Mouse (Mus musculus): Measurements from ENCODE around the gene Gm5475.

Gene Gm5475

DNA sequence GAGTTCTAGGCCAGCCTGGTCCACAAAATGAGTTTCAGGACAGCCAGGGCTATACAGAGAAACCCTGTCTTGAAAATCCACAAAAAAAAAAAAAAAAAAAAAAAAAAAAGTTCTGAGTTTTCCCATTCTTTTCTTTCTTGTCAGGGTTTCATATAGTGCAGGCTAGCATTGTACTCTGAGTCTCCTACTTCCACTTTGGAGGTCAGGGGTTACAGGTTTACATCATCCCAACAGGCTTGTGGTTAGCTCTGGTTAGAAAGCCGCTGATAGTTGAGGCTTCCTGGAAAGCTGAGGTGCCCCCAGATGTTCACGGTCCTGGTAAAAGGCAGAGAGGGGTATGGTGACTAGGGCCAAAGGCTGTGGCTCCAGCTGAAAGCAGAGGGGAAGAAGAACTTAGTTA is 24.9 kb downstream of the Gm5475 start:
- in situ Hi-C loops (cut with MboI, MseI) = no loop called here

DNA sequence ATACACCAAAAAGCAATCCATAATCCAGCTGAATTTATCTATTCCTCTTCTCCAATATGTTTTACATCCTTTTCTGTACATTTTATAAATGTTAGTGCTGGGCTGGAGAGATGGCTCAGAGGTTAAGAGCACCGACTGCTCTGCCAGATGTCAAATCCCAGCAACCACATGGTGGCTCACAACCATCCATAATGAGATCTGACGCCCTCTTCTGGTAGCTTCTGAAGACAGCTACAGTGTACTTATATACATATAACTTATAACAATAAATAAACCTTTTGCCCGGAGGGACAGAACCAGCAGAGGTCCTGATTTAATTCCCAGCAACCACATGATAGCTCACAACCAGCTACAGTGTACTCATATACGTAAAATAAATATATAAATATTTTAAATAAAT is 26.6 kb downstream of the Gm5475 start:
- in situ Hi-C loops (cut with MboI, MseI) = no loop called here

DNA sequence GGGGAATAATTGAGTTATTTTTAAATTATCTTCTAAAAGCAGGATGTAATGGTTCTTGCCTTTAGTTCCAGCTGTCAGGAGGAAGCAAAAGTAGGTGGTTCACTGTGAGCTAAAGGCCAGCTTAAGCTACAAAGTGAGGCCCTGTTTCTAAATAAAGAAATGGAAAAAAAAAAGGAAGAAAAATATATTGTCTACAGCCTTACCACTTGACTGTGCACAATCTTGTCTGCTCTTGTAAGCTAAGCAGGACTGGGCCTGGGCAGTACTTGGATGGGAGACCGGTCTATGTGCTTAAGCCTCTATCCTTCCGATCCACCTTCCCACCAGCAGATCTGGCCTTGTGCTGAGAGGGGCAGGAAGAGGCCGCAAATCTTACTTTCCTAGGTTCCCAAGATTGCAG is 27.5 kb downstream of the Gm5475 start:
- in situ Hi-C loops (cut with MboI, MseI) = no loop called here

DNA sequence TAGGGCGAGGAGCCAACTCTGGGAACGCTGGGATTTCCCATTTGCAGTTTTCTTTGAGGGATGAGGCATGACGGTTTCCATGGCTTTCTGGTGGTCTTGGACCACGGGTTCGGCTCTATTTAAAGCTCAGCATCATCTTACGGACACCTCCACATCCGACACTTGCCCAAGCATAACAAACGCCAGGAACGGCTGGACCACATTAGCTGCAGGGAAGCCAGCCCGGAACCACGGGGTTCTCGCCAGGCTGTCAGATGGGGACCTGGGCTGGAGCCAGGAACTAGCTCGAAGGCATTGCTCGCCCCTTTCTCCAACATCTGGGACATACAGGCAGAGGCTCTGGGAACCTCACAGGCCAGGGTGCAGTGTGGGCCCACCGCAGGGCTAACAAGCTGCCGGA is 29.3 kb downstream of the Gm5475 start:
- in situ Hi-C loops (cut with MboI, MseI) = loop anchor here (10.0 kb wide), 1 partner anchor 106 kb away; no protein-coding TSS in a partner anchor

DNA sequence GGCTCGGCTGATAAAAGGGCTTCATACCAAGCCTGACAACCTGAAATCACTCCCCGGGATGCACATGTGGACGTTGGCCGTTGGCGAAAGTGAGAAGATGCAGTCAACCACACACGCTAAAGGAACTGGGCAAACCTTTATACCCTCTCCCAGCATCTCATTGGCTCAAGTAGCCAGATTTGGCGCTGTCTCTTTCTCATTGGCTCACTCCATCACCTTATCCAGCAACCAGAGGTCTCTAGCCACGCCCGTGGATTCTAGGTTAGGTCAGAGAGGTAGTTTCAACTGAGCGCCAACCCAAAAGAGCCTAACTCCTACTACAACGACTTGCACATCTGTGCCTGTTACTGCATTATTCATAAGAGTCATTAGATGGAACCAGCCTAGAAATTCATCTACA is 30.5 kb downstream of the Gm5475 start:
- in situ Hi-C loops (cut with MboI, MseI) = loop anchor here (10.0 kb wide), 1 partner anchor 108 kb away; no protein-coding TSS in a partner anchor

DNA sequence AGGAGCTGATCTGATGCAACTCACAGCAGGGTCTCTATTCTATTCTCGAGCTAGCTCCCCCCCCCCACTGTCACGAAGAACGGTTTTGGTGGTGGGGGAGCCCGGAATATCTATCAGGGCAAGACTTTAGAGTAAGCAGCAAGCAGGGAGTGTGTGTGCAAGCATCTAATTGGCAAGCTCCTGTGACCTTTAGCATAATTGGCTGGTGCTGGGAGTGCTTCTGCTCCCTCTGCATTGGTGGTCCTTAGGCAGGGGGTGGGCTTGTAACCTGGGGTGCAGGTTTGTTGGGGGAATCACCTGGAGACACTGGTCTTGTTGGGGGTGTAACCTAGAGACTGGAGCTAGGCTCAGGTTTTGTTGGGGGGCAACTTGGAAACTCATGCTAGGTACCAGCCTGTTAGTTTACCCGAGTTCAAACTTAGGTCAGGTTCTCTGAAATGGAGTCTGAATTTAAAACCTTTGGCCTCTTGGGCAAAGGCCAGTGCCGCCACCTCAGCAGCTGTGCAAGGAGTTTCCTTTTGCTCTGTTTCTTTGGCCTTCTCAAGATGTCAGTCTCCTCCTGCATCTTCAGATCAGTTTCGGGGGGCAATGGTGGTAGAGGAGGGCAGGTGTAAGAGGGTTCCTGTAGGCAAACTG is 34.5 kb downstream of the Gm5475 start:
- in situ Hi-C loops (cut with MboI, MseI) = loop anchor here (10.0 kb wide), 1 partner anchor 112 kb away; no protein-coding TSS in a partner anchor

DNA sequence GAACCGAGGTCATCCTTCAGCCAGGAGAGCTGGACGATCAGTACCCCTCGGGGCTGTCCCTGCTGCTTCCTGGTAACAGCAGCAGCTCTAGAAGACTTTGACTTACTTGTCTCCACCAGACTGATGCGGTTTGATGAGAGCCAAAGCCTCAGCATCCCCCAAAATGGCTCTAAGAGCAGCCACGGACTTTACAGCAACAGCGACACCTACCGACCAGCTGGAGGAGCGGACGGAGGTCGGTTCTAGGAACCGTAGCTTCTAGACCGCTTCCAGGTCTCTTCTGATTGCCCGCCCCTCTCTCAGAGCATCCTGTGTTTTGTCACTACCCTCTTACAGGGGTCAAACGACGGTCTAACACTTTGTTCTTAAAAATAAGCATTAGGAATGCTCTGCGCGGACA is 35.4 kb downstream of the Gm5475 start:
- in situ Hi-C loops (cut with MboI, MseI) = loop anchor here (10.0 kb wide), 1 partner anchor 113 kb away; no protein-coding TSS in a partner anchor

DNA sequence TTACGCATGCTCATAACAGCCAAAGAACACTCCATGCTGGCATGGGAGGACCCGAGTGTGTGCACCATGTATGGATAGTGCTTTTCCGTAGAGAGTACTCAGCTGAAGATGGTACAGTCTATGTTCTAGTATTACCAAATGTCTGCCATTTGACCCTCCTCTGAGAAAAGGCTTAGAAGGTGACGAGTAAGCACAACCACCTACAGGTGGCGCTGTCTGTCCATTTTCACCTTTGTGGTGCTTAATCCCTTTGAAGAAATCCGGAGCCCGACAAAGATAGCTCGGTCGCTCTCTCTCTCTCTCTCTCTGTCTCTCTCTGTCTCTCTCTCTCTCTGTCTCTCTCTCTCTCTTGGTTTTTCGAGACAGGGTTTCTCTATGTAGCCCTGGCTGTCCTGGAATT is 36.1 kb downstream of the Gm5475 start:
- in situ Hi-C loops (cut with MboI, MseI) = loop anchor here (10.0 kb wide), 1 partner anchor 113 kb away; no protein-coding TSS in a partner anchor

DNA sequence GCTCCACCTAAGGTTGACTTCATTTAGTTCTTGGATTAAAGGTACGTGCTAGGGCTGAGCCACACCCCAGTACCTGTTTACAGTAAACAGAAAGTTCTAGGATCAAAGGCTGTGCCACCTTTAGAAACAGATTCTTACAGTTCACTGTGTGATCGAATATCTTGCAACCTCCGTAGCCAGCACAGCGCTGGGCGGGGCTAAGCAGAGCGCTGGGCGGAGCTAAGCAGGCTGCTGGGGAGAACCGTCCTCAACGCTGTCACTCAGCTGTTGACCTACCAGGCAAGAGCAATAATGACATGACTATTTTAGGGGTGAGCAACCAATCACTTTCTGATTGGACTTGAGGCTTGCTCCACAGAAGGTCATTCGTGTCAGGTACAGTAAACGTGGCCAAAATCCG is 39.0 kb downstream of the Gm5475 start:
- in situ Hi-C loops (cut with MboI, MseI) = loop anchor here (5.0 kb wide), 2 partner anchors 151 to 221 kb away; no protein-coding TSS in a partner anchor

DNA sequence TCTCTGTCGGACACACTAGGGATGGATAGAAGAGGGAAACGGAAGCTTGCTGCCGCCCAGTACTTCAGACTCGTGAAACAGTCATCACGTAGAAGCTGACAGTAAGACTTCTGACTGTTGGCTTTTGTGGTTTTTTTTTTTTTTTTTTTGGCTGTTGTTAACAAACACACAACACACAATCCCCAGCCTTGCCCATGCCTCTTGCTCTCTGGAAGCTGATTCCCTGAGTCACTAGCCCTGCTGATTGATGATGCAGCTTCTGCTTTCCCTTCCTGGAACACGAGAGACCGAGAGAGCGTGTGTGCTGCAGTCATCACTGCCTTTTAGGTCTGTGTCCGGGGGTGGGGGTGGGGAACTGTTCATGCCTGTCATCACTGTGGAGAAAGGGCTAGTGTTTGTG is 39.7 kb downstream of the Gm5475 start:
- in situ Hi-C loops (cut with MboI, MseI) = loop anchor here (5.0 kb wide), 2 partner anchors 151 to 221 kb away; no protein-coding TSS in a partner anchor

DNA sequence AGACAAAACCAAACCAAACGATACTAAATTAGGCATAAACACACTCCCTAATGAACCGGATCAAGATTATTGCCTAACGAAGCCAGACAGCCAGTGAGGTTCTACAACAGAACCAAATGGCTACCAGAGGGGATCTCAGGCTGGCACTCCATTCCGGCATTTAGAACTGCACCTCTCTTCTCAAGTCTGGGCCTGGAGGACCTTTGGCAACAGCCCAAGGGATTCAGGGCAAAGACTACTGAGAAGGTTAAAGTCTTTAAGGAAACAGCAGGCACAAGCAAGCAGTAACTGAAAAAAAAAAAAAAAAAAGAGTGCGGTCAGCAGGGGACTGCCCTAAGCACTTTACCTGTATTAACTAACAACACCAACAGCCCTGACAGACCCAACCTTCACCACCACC is 40.1 kb downstream of the Gm5475 start:
- in situ Hi-C loops (cut with MboI, MseI) = loop anchor here (5.0 kb wide), 2 partner anchors 150 to 220 kb away; no protein-coding TSS in a partner anchor

DNA sequence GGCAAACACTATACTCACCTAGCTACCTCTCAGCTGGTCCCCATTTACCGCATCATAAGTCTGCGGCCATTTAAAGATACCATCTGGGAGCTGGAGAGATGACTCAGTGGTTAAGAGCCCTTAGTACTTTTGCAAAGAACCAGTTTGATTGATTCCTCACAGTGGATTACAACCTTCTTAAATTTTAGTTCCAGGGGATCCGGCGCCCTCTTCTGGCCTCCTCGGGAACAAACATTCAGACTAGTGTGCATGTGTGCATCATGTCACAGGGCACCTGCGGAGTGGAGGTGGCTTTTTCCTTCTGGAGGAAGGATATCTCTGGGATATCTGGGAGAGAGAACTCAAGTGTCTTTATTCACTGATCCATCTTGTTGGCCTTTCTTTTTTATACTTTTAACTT is 41.8 kb downstream of the Gm5475 start:
- in situ Hi-C loops (cut with MboI, MseI) = loop anchor here (5.0 kb wide), 2 partner anchors 149 to 219 kb away; no protein-coding TSS in a partner anchor

DNA sequence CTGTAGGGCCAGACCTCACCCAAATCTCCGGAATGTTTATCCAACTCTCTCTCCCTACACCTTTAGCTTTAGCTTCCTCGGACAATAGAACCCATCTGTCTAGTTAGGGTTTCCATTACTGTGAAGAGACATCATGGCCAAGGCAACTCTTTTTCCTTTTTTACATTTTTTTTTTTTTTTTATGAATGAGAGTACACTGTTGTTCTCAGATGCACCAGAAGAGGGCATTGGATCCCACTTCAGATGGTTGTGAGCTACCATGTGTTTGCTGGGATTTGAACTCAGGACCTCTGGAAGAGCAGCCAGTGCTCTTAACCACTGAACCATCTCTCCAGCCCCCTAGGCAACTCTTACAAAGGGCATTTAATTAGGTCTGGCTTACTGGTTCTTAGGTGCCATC is 43.5 kb downstream of the Gm5475 start:
- in situ Hi-C loops (cut with MboI, MseI) = no loop called here

DNA sequence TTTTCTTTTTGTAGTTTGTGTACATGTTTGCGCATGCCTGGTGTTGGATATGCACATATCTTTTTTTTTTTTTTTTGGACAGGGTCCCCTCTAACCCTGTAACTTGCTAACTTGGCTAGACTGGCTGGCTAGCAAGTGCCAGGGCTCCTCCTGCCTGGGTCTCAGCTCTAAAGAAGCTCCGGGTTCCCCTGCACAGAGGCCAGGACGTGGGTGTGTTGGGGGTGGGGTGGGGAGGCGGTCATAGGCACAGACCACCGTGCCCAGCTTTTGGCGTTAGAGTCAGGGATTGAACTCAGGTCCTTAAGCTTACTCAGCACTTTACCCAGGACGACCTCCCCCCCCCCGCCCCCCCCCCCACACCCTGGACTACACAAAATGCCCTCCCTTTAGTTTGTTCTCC is 45.8 kb downstream of the Gm5475 start:
- in situ Hi-C loops (cut with MboI, MseI) = no loop called here

DNA sequence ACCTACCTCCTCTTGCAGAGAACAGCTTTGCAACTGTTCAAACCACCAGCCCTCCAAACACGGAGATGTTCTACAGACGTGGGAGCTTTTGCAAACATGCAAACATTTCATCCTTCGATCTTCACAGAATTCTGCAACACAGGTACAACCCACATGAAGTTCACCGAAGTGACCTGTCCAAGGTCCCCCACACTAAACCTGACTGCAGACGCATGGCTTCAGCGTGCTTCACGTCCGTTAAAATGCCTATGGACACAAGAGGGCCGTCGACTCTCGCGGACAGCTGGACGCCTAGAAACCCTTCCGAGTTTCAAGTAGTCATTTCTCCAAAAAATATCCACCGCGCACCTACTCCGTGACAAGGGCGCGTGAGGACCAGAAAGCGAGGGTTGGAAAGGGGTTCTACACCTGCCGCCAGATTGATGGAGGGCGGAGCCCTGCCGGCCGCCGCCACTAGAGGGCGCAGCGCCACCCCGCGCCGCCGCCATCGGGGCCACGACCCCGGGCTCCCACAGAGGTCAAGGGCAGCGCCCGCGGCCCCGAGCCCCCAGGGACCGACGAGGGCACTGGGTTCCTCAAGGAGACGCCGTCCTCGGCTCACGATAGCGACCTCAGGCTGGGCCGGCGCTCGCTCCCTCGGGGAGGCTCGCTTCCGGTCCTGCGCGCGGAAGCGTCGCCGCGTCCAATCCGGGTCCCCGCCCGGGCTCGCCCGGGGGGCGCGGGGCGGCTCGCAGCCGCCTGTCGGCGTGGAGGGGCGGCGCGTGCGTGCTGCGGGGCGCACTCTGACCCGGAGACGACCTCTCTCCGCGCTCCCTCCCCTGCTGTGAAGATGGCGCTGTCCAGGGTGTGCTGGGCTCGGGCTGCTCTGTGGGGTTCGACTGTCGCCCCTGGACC is 46.6 kb downstream of the Gm5475 start, which contains the start of gene Letmd1:
TSS of gene Letmd1 (plus strand) at position 729 of the 894 bp plus-strand sequence.
- in situ Hi-C loops (cut with MboI, MseI) = no loop called here

DNA sequence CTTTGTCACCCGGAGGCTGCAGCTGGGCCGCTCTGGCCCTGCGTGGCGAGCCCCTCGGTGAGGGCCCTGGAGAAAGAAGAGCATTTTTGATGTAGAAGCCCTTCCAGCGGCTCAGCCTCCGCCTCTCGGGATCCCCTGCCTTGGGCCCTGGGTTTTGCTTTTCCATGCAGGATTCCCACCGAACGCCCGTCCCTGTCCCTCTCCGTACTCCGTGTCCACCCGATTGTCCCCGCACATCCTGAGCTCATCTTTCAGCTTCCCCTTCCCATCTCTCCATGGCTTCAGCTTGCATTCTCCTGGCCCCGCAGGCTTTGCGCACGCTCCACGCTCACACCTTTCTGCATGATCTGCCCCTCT is 47.2 kb downstream of the Gm5475 start:
- in situ Hi-C loops (cut with MboI, MseI) = no loop called here

DNA sequence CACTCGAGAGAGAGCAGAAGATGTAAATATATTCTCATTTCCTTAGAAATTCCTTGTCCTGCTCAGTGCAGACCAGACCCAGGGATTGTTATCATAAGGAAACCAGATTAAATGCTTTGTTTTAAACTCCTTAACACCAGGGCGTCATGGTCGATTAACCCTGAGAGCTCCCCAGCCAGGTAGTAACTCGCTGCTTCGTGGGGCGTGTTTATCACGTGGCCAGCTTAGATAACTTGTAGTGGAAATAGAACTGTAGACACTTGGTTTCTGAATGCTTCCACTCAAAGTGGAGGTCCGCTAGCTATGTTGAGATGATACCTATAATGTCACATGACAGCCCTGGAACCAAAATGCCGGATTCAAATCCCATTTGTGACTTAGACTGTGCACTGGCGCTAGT is 48.1 kb downstream of the Gm5475 start:
- in situ Hi-C loops (cut with MboI, MseI) = no loop called here

DNA sequence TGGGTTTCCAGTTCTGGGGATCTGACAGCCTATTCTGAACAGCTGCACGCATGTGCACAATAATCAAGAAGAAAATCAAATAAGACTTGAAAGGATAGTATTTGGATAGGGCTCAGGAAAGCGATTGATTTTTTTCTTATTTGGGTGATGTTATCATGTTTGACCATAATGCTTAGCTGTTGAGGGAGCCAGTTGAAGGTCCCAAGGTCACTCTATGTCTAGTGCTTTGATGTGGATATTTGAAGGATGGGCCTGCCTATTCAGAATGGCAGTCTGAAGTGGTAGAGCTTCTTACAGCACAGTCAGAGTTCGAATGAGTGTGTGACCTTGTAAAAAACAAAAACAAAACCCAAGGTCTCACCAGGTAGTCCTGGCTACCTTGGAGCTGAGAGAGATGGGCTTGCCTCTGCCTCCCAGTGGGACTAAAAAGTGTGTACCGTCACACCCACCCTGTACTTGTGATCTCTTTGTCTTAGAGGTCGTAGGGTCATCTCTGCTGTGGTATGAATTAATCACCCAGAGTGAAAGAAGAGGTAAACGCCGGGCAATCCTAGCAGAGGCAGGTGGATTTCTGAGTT is 52.1 kb downstream of the Gm5475 start:
- in situ Hi-C loops (cut with MboI, MseI) = no loop called here
